Mouse (Mus musculus) bone marrow macrophage, adult 2 months (primary cell): ENCODE measurements around the gene Dlx4.

Experiments
- CTCF ChIP-seq: IDR thresholded peaks from 2 replicates; pipeline ENCODE4 v1.5.1; 2012; ENCODE audit warnings: low read depth, mild to moderate bottlenecking, low read length, moderate library complexity
- POLR2A ChIP-seq: IDR thresholded peaks from 2 replicates; pipeline ENCODE4 v1.6.1; 2012; ENCODE audit warnings: mild to moderate bottlenecking, low read depth, low read length, borderline replicate concordance

DNA sequence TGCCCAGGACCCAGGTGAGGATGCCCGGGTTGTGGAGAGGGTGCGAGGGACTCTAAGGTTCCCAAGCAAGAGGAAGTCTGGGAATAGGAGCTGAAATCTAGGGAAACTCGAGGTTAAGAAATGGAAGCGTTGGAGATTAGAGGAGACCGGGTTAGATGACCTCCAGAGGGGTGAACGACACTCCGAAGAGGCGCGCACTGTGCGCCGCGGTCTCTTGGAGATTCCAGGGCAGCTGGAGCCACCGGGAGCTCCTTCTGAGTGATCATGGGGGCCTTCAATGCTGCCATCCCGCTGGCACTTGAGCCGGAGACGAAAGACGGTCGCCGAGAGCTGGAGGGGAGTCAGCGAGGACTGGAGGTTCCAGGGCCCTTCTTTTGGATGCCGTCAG lies 25.4 kb downstream of the Dlx4 start:
- TF ChIP-seq CTCF = no peak
- no peak for TF ChIP-seq POLR2A
